Comparison of ENCODE assay signal across 11 mouse cellular contexts in genomic region chr4:136855081-136855480, GRCm38 (mm10). TPM values are rescaled to one million over a fixed set of nuclear protein-coding genes. Genes with fewer than 3 reads are reported as not detected.
DNase-seq lines count a peak whose midpoint lies in the region; ATAC-seq lines count a peak whose summit lies in the region.
"Had no signal": no experiment of that assay in that cellular context is flagged by ENCODE, and none has a peak within 500 bp of the region (broad histone marks: within the 10 kb centered on the region; RNA-seq: fewer than 3 reads in every experiment).

No protein-coding gene starts in this region.

- peak; percentile 34 for DNase-seq in adrenal gland, postnatal 10 days
- no peak for DNase-seq in adrenal gland, adult 8-10 months
- DNase-seq in kidney, adult 18-20 months, result peak; percentile 9
- no peak for DNase-seq in kidney, adult 8-10 months
- DNase-seq in neural tube, embryonic 10.5 days (ENCODE audit: extremely low spot score, low spot score), result peak; percentile 51
- peak; percentile 75 for DNase-seq in retina, embryonic 14.5 days (ENCODE audit: low spot score)
- no peak for DNase-seq in gastrocnemius, adult 18-20 months (ENCODE audit: low spot score)
- DNase-seq: lung, postnatal 10 days had no signal

- H3K9me3 ChIP-seq in neural tube, embryonic 15.5 days (replicated peaks), result no peaks in the 10 kb centered on the region

- H3K27me3 ChIP-seq in neural tube, embryonic 15.5 days (replicated peaks), result no peaks in the 10 kb centered on the region

- H3K27ac ChIP-seq in neural tube, embryonic 15.5 days (replicated peaks), result no peak overlapping the region
- H3K27ac ChIP-seq: heart, embryonic 13.5 days had no signal

- WGBS in neural tube, embryonic 15.5 days, result 30% methylated on average over 6 of the region's 6 CpGs

- H3K4me3 ChIP-seq in neural tube, embryonic 15.5 days (replicated peaks), result no peak overlapping the region
- H3K4me3 ChIP-seq: heart, embryonic 13.5 days had no signal

- H3K4me1 ChIP-seq in neural tube, embryonic 15.5 days, result no peaks in the 10 kb centered on the region; the same call in 1 of the 2 replicates
- H3K4me1 ChIP-seq: heart, embryonic 13.5 days had no signal

- no peaks in the 10 kb centered on the region for H3K36me3 ChIP-seq in neural tube, embryonic 15.5 days
- H3K36me3 ChIP-seq: heart, embryonic 13.5 days had no signal

- no peak overlapping the region for H3K9ac ChIP-seq in neural tube, embryonic 15.5 days (replicated peaks)
- H3K9ac ChIP-seq: heart, embryonic 13.5 days had no signal

- H3K4me2 ChIP-seq in neural tube, embryonic 15.5 days, result no peak overlapping the region
- H3K4me2 ChIP-seq: heart, embryonic 13.5 days had no signal

- ATAC-seq in neural tube, embryonic 15.5 days (ENCODE audit: low FRiP score), result no peak

RNA-seq across cellular contexts. Expression of gene Ephb2, which starts 19.3 kb away (rescaled TPM):
- 10 to 100 TPM in 1 of 2 experiments, 1 to 10 TPM in 1; 8.5 to 12.4 TPM for total RNA-seq in adrenal gland, postnatal 10 days (2021)
- total RNA-seq in adrenal gland, adult 8-10 months (2022), result 10 to 100 TPM; 20.6 to 36.8 (median 29.4) TPM
- 13.7 and 21.3 TPM in 2 replicates for polyA plus RNA-seq in neural tube, embryonic 15.5 days (2015; fragmentation: Nextera tagmentation; extraction: Ambion mirVana)
- total RNA-seq in gastrocnemius, adult 18-20 months (2021), result under 1 TPM; 0.53 to 0.74 TPM

RNA-seq across cellular contexts. Expression of gene C1qb, which starts 30.9 kb away (rescaled TPM):
- total RNA-seq in adrenal gland, postnatal 10 days (2021), result 10 to 100 TPM; 30.0 to 42.6 TPM
- 100 to 1,000 TPM in 2 of 4 experiments, 10 to 100 TPM in 2; 63.2 to 103 (median 86.1) TPM for total RNA-seq in adrenal gland, adult 8-10 months (2022)
- 62.0 and 62.4 TPM in 2 replicates for polyA plus RNA-seq in neural tube, embryonic 15.5 days (2015; fragmentation: Nextera tagmentation; extraction: Ambion mirVana)
- total RNA-seq in gastrocnemius, adult 18-20 months (2021), result 10 to 100 TPM in 1 of 2 experiments, 1 to 10 TPM in 1; 8.5 to 13.1 TPM
- polyA plus RNA-seq: C2C12 had no signal

RNA-seq across cellular contexts. Expression of gene C1qc, which starts 37.8 kb away (rescaled TPM):
- total RNA-seq in adrenal gland, postnatal 10 days (2021), result 10 to 100 TPM; 23.7 to 31.8 TPM
- total RNA-seq in adrenal gland, adult 8-10 months (2022), result 10 to 100 TPM; 45.8 to 82.2 (median 63.4) TPM
- polyA plus RNA-seq in neural tube, embryonic 15.5 days (2015; fragmentation: Nextera tagmentation; extraction: Ambion mirVana), result 28.4 and 29.0 TPM in 2 replicates
- 10 to 100 TPM in 1 of 2 experiments, 1 to 10 TPM in 1; 7.9 to 15.8 TPM for total RNA-seq in gastrocnemius, adult 18-20 months (2021)
- polyA plus RNA-seq: C2C12 had no signal

RNA-seq across cellular contexts. Expression of gene C1qa, which starts 43.5 kb away (rescaled TPM):
- 10 to 100 TPM; 29.3 to 36.6 TPM for total RNA-seq in adrenal gland, postnatal 10 days (2021)
- 10 to 100 TPM; 65.2 to 96.6 (median 77.6) TPM for total RNA-seq in adrenal gland, adult 8-10 months (2022)
- polyA plus RNA-seq in neural tube, embryonic 15.5 days (2015; fragmentation: Nextera tagmentation; extraction: Ambion mirVana), result 33.7 and 40.5 TPM in 2 replicates
- total RNA-seq in gastrocnemius, adult 18-20 months (2021), result 10 to 100 TPM in 1 of 2 experiments, 1 to 10 TPM in 1; 8.7 to 15.2 TPM
- polyA plus RNA-seq: C2C12 had no signal

Comparison
In these comparisons a context has a peak if more than half of its experiments do, and no peak if none do; other contexts are left out.
1. DNase-seq: peak in adrenal gland, postnatal 10 days (single experiment), kidney, adult 18-20 months (single experiment), neural tube, embryonic 10.5 days (single experiment) and retina, embryonic 14.5 days (single experiment); none in adrenal gland, adult 8-10 months (single experiment), kidney, adult 8-10 months (0 of 2) and gastrocnemius, adult 18-20 months (single experiment).
2. RNA of gene Ephb2, which starts 19.3 kb away (total RNA-seq): 20.6 to 36.8 TPM in adrenal gland, adult 8-10 months and 8.5 to 12.4 TPM in adrenal gland, postnatal 10 days; 0.53 to 0.74 TPM in gastrocnemius, adult 18-20 months; every median in the first group is over 4 times any median in the second.